Mouse (Mus musculus): ENCODE measurements at regions not wholly inside any gene's neighbourhood (a gene's known extent, or its start where the extent isn't known, plus 50 kb on each side); places are given as distances from the start of the nearest gene placed in this dataset.

DNA sequence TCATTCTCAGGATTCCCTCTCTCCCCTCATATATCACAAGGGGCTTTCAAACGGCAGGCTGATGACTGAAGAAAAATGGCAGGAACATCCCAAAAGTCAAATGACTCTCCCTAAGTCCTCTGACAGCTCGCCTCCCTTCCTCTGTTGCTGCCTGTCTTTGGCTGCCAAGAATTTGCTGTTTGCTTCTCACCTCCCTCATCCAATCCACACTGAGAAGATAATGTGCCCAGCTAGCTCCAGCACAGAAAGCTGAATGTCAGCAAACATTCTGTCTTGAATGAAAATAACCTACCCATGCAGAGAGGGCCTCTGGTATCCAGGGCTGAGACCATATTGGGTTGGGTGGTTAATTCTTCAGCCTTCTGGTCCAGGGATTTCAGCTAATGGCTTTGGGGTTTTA lies 219.3 kb downstream of the Ppargc1a start:
- TF ChIP-seq POLR2A (IDR thresholded peaks at IDR 0.05; ENCODE audit: low read depth, low read length) = no peak
- no peak for TF ChIP-seq CTCF (conservative IDR thresholded peaks at IDR 0.05; ENCODE audit: insufficient read depth, insufficient read length, low read depth, low read length)
